Mouse (Mus musculus): ENCODE results near the gene Tmem52b.

The Tmem52b gene

DNA sequence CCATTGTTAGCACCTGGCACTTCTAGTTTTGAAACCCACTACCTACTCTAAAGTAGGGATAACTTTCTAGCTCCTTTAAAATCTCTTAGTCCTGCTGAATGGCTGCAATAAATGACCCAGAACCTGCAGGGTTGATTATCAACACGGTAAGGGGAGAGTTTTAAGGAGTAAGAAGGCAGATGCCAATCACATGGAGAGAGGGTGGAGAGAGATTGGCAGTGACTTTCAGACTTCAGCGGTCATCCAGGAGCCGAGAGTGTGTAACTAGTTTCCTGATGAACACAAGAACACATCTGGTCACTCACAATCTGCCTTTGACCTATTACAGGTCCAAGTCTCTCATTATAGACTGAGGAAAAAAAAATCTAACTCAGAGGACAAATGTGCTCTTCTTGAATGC, at the start of gene Tmem52b:
Gene Tmem52b (plus strand): TSS at position 189 of the 400 bp plus-strand sequence.
- in situ Hi-C loops (cut with MboI, MseI): no loop called here

DNA sequence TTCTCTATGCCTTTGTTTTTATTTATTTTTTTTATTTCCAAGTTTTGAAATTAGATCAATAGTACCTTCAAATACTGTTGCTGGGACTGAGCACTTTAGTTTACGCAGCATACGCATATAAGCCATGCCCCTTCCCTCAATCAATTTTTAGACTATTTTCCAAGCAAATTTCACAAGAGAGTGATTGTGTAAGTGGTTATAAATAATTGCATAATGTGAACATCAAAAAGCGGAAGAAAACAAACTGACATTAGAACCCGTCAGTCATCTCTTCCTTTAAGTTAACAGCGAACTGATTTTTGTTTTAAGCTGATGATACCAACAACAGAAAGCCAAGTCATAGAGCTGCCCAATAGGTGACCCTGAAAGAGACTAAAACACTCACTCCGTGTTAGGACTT, 41.0 kb upstream of the Tmem52b start:
- in situ Hi-C loops (cut with MboI, MseI): no loop called here

DNA sequence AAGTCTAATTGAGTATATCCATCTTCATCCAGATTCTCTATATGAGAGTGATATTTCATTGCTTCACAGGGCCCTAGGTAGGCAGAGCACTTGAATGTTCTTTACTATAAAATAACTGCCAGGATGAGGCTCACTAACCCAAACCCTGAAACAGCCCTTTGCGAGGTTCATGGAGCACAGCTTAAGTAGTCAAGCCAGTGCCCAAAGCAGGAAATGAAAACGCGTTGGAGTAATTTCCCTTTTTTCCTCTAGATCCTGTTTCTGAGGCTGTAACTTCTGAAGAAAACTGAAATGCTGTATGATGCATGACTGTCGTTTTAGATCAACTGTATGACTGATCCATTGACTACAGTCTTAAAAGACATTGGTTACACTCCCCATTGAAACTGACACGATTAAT, 39.7 kb upstream of the Tmem52b start:
- in situ Hi-C loops (cut with MboI, MseI): no loop called here

DNA sequence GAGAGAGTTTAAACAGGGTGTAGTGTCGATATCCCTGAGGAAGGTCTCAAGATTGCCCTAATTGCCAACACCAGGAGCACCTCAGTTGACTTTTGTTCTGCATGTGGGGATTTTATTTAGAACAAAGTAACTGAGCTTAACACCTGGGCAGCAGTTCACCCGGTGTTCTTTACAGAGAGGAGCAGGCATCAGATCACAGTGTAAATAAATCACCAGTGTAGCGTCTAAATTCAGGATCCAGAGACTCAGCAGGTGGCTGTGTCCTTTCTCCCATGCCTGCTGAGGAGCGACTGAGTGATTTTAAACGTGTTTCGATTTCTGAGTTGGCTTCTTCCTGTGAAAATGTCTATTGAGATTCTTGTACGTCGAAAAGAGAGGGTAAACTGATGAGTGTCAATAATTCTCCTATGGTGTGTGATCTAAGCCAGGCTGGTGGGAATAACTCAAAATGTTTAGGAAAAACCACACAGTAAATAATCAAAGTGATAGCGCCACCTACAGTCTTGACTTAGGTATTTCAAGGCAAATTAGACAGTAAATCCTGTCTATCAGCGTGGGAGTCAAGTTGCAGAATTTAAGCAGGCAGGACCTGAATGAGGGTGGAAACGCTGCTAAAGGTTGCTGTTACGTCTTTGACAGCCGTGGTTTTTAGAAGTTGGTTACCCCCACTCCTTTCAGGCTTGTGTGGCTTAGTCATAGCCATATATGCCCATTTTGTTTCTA, 35.8 kb upstream of the Tmem52b start:
- in situ Hi-C loops (cut with MboI, MseI): no loop called here

DNA sequence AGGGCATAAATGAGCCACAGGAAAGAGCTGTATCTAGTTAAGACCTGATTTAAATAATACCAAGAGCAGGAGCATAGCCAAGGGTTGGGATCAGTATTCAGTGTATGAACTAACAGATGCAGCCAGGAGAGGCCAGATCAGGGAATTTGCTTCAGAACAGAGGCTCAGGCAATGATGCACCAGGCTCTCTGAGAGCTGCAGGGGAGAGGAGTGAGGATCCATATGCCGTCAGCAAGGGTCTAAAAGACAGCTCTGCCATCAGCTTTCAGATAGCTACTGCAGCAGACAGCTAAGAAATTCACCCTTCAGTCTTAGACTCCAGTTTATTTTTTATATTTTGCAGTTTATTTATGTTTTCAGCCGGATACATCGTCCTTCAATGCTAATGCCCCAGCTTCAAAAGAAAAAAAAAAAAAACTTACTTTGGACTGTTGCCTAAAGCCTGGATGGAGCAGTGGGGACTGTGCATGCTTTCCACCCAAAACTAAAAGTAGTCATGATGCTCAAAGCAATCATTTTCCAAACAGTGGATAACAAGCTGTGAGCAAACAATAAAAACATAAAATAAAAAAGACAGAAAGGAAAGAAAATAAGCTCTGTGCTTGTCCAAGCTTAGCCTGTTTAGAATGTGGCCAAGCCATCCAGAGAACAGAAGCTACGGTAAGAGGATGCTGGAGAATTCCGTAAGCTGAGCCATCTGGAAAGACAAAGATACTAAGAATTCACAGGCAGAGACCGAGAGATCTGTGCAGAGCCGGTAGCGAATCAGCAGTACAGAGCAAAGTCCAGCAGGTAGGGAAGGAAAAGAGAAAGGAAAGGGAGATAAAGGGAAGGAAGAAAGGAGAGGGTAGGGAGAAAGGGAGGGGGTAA, 32.0 kb upstream of the Tmem52b start:
- in situ Hi-C loops (cut with MboI, MseI): no loop called here

DNA sequence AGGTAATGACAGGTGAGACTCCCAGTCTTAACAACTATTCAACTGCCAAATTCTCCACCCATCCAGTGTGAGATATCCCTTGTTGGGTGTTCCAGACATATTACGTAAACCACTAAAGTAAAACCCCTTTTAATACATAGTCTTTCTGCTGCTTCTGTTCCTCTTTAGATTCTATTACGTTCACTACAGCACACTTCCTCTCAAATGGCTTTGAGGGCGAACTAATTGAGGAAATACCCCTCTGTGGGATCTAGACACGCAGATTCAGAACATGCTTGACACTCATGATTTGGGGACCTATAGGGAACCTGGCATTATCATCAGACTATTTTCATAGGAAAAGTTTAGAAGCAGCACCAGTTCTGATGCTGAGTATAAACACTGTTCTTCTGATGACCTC, 17.4 kb upstream of the Tmem52b start:
- in situ Hi-C loops (cut with MboI, MseI): loop anchor here in 1 of 2 experiments (10.0 kb wide), 1 partner anchor 620 kb away; no protein-coding TSS in a partner anchor

DNA sequence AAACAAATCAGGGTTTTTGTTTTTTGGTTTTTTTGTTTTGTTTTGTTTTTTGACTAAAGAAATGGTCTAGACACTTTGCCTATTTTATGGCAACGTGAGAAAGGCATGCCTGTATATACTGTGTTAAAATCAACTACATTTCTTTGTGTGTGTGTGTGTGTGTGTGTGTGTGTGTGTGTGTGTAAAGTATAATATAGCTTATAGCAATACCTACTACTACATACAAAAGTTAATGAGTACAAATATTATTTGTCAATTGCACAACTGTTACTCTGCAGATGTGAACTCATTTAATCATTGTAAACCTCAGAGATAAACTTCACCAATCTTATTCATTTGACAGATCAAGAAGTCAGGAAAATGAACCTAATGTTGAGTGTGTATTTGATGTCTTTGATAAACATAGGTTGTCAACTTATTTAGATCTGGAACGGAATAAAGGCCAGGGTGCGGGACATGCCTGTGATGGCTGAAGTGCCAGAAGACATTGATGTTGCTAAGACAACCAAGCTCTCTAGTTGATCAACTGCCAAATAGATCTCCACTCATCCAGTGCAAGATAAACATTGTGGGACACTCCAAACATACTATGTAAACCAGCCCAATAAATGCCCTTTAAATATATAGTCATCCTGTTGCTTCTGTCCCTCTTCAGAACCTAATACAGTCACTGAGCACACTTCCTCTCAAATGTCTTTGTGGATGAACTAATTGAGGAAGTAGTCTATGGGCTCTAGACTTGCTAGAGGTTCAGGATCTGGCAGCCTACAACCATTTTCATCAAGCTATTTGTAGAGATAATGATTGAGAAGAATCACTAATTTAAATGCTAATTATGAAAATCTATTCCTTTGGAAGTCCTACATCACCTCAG, 14.8 kb upstream of the Tmem52b start:
- in situ Hi-C loops (cut with MboI, MseI): loop anchor here in 1 of 2 experiments (10.0 kb wide), 1 partner anchor 623 kb away; no protein-coding TSS in a partner anchor

DNA sequence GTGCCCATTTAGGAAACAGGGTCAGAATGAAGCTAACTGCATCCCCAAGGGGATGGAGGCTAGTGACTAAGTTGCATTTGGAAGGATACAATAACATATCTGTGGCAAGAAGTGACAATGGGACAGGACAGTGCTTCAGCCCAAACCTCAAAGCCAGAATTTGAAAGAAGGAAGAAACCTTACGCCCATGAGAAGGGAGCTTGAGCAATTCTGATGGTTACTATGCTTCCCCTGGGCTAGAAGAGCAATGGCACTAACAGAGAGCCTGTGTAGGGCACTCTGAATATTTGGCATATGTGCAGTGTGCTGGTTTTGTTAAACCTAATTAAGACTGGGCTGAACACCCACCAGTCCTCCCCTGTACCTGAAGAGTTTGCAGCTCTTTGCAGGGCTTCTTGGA, 12.8 kb upstream of the Tmem52b start:
- in situ Hi-C loops (cut with MboI, MseI): loop anchor here in 1 of 2 experiments (10.0 kb wide), 1 partner anchor 625 kb away; no protein-coding TSS in a partner anchor

DNA sequence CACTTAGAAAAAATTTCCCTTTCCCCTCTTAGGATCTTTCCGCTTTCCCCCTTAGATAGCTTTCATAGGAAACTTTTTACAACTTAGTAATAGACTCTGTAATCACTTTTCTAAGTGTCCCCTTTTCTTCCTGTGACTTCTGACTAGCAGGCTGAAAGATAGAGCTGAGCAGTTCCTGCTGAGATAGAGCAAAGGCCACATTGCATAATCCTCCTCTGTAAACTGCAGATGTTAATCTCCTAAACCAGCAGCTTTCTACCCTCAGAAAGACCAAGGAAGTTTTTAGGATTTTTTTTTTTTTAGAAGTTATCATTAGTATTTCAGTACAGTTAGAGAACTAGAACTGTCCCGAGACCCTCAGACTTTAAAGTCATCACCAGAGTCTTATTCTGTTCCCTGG, 8.9 kb upstream of the Tmem52b start:
- in situ Hi-C loops (cut with MboI, MseI): no loop called here

DNA sequence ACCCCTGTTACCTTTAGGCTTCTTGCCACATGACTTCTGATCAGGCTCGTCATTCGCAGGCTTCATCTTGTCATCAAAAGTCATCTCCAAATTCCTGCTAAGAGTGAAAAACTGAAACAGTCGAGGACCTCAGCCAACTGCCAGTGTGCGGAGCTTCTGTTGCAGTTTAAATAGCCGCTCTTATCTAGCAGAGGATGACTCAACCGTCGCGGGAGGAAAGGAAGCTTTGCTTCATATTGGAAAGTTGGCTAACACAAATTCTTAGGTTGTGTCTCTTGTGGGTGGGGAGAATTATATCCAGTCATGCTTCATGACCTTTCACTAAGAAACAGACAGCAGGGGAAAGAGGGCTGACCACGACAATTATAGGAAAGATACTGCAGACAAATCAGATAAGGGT, 5.3 kb upstream of the Tmem52b start, which contains the start of gene Olr1:
Gene Olr1 (minus strand): TSS at position 142 of the 400 bp plus-strand sequence.
- in situ Hi-C loops (cut with MboI, MseI): no loop called here

DNA sequence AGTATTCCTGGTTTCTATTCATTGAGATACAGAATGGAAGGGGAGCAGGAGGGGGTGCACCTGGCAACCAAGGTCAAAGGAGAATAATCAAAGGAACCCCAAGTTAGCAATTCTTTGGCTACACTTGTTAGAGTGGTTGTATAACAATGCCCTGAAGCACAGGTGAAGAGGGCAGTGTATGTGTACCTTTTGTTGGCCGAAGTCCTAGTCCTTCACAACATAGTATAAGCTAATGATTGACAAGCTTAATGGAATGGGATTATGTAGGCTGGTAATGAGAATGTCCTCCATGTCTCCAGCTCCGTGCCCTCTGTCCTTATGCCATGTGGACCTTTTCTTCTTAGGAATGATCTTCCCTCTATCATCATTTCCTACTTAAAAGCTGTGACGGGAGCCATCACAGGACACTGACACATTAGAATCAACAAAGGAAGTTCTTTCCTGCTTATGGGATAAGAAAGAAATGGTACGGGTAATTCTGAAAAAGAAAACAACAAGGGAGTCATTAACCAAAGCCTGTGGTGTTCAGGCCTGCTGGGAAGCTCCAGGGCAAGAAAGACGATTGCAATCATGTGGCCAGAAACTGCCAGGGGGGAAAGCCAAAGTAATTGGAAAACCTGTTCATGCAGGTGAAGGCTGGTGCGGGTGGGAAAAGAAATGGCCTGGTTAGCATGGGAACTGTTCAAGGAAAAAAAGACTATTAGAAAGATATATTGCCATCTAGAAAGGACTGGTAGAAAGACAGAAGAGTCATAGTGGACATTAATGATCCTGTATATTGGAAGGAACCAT, 2.0 kb upstream of the Tmem52b start:
- in situ Hi-C loops (cut with MboI, MseI): no loop called here

DNA sequence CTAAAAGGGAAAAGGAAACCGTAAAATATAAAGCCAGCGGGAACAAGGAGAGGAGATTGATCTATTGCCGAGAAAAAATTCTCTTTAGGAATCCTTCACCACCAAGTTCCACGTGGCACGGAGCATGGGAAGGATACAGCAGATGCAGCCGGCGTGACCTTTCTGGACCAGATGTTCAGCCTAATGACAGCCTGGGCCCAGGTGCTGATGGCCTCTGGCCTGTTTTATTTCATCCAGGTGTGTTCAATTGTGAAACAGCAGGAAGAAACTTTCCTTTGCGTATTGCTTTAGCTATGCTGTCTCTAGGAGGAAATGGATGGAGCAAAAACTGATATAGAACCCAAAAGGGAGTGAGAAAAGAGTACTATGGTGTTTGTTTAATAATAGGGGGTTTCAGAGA, 513 bp downstream of the Tmem52b start:
- in situ Hi-C loops (cut with MboI, MseI): no loop called here

DNA sequence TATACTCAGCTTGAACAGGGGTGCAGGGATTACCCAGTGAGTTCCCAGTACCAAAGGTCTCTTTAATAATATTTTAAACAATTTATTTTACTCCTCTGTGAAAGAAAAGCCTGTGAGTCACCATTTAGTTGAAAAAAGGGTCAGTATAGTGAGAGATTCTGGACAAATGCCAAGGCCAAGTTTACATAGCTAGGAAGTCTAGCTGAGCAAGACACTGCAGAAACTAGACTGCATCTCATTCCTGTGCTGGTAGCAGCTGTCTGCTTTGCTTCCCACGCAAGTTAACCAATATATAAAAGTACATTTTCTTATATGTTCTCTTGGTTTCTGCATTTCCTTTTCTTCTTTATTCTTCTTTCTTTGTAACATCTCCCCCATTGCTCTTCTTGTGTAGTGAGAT, 1.1 kb downstream of the Tmem52b start:
- in situ Hi-C loops (cut with MboI, MseI): no loop called here

DNA sequence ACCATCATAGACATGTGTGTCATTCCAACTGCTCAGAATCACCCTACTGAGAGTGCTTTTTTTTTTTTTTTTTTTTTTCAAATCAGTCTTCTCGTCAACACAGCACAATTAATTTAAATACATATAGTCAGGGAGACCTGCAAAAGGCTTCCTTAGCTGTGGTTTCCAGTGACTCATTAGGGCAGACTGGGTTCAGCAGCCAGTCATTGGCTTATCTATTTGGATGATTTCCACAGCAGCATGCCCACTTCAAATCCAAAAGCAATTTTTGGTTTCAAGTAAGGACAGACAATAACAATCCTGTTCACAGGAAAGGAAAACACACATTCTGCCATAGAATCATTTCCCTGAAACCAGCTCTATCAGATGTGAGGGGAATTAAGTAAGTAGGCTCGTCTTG, 2.0 kb downstream of the Tmem52b start:
- in situ Hi-C loops (cut with MboI, MseI): no loop called here

DNA sequence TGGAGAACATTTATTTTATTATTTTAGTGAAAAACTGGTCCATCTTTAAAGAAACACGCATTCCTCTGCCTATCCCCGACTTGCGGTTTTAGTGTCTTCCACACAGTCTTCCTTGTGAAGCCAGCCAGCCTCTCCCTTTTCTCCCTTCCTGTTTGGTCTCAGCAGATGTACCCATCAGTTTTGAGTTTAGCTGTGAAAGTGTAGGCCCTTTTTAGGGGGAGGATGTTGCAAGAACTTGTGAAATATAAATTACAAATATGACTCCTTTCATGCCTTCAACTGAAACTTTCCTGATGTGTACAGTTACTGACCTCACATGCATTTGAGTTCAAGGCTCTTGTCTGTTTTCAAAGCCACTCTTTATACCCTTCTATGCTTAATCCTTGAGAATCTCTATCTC, 2.7 kb downstream of the Tmem52b start:
- in situ Hi-C loops (cut with MboI, MseI): loop anchor here in 1 of 2 experiments (5.0 kb wide), 1 partner anchor 123 kb away; no protein-coding TSS in a partner anchor

DNA sequence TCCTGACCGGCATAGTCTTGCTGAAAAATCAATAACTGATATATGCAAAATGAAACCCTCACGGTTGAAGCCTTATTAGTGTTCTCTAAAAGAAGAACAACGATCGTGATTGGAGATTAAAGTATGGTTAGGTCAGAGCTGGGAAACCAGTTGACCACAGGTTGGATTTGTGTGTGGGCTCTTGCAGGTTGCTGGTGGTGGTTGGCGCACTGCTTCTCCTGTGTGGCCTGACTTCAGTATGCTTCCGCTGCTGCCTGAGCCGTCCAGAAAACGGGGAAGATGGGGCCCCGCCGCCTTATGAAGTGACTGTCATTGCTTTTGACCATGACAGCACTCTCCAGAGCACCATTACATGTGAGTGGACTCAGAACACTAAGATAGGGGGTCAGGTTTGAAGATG, 4.0 kb downstream of the Tmem52b start:
- in situ Hi-C loops (cut with MboI, MseI): loop anchor here in 1 of 2 experiments (5.0 kb wide), 1 partner anchor 124 kb away; no protein-coding TSS in a partner anchor

DNA sequence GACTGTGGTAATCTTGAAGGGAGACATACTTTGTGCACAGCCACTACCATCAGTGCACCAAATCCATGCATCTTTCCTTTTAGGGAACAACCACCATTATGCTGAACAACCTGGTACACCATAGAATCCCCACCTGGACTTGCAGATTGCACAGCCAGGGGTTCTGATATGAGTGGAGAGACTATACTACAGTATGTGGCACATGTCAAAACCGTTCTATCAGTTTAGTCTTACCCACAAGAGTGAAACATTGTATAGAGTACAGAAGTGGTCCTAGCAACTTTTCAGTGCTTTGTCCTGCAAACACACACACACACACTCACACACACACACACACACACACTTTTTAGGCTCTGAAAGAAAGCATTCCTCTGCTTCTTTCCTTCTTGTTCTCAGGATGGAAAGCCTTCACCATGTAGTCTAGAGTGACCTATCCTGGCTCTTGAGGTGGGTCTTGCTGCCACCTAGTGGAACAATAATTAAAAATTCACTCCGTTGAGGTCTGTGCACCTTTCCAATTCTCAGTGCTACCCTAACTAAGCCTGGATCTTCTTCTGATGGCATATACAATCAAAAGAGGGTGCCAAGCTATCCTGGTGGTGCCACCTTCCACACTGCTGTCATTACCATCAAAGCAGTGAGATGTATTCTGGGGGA, 5.5 kb downstream of the Tmem52b start:
- in situ Hi-C loops (cut with MboI, MseI): loop anchor here in 1 of 2 experiments (5.0 kb wide), 1 partner anchor 126 kb away; no protein-coding TSS in a partner anchor

DNA sequence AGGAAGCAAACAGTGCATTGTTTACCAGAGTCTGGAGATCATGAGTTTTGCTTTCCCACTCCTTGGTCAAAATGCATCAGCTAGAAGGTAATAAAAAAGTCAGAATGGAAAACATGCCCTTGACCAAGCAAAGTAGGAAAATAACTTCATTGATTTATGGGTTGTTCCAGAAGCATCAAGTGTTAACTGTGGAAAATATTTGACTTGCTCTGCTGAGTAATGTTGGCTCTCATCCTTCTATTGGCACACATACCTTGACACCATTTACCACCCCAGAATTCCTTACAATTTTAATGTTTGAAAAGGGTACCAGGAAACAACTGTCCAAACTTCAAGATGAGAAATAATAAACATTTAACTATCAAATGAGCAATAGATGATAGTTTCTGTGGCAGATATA, 13.7 kb downstream of the Tmem52b start:
- in situ Hi-C loops (cut with MboI, MseI): no loop called here

DNA sequence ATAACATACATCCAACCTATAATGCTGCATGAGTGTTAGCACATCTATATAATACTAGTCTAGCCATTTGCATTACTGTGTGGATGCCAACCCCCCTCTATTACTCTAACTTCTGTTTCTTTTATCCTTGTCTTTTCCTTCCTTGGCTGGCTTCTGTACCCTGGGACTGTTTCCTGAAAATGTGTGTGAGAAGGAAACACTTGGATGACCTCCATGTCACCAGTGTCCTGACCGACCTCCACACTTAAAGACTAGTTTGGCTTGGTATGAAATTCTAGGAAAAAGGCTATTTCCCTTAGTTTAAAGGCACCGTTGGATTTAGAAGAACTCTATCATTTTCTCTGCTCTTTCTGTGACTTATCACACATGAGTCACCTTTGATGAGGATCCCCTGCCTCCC, 15.1 kb downstream of the Tmem52b start:
- in situ Hi-C loops (cut with MboI, MseI): no loop called here

DNA sequence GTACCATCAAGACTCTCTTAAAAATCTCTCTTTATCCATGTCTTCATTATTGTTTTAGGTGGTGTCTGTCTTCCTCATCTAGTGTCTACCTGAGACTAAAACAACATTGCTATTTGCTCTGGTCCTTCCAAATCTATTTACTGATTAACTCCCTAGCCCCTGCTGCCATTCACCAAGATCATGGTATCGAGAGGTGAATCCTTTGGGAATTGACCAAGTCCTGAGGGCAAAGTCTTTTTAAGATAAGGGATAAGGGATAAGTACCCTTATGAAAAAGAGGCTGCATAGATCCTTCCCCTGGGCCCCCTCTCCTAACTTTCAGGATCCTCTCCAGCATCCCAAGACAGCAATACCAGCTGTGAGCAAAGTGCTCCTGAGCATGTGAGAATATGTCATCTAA, 17.2 kb downstream of the Tmem52b start:
- in situ Hi-C loops (cut with MboI, MseI): no loop called here

All from T-helper 17 cell (primary cell).